Mouse (Mus musculus): ENCODE measurements around the gene Lhfpl2.

Gene Lhfpl2

GRCm38 (mm10) chr13:94140446-94140845 is 82.8 kb downstream of the Lhfpl2 start:
- DNase-seq (ENCODE audit: low read depth, low spot score) = no peak

GRCm38 (mm10) chr13:94143063-94143652 is 85.6 kb downstream of the Lhfpl2 start:
- DNase-seq (ENCODE audit: low read depth, low spot score) = no peak

- no peak for DNase-seq (ENCODE audit: low read depth, low spot score)
Observed at GRCm38 (mm10) chr13:94144451-94144850, 86.9 kb downstream of the Lhfpl2 start.

- DNase-seq (ENCODE audit: low read depth, low spot score) = no peak
Observed at GRCm38 (mm10) chr13:94147257-94147656, 89.7 kb downstream of the Lhfpl2 start.

GRCm38 (mm10) chr13:94149006-94149405 is 91.4 kb downstream of the Lhfpl2 start:
- no peak for DNase-seq (ENCODE audit: low read depth, low spot score)

- no peak for DNase-seq (ENCODE audit: low read depth, low spot score)
Observed at GRCm38 (mm10) chr13:94149781-94150180, 92.2 kb downstream of the Lhfpl2 start.

GRCm38 (mm10) chr13:94151308-94151707 is 93.7 kb downstream of the Lhfpl2 start:
- no peak for DNase-seq (ENCODE audit: low read depth, low spot score)

GRCm38 (mm10) chr13:94152836-94153235 is 95.2 kb downstream of the Lhfpl2 start:
- DNase-seq (ENCODE audit: low read depth, low spot score) = no peak

- no peak for DNase-seq (ENCODE audit: low read depth, low spot score)
Observed at GRCm38 (mm10) chr13:94153658-94154057, 96.1 kb downstream of the Lhfpl2 start.

GRCm38 (mm10) chr13:94154512-94155296 is 97.1 kb downstream of the Lhfpl2 start:
- no peak for DNase-seq (ENCODE audit: low read depth, low spot score)

GRCm38 (mm10) chr13:94155657-94156429 is 98.2 kb downstream of the Lhfpl2 start:
- no peak for DNase-seq (ENCODE audit: low read depth, low spot score)

- DNase-seq (ENCODE audit: low read depth, low spot score) = no peak
Observed at GRCm38 (mm10) chr13:94158864-94159477, 101.4 kb downstream of the Lhfpl2 start.

GRCm38 (mm10) chr13:94159478-94160220 is 102.1 kb downstream of the Lhfpl2 start:
- no peak for DNase-seq (ENCODE audit: low read depth, low spot score)

- DNase-seq (ENCODE audit: low read depth, low spot score) = no peak
Observed at GRCm38 (mm10) chr13:94164501-94164900, 106.9 kb downstream of the Lhfpl2 start.

GRCm38 (mm10) chr13:94168319-94168718 is 110.7 kb downstream of the Lhfpl2 start:
- DNase-seq (ENCODE audit: low read depth, low spot score) = no peak

- DNase-seq (ENCODE audit: low read depth, low spot score) = no peak
Observed at GRCm38 (mm10) chr13:94169325-94169916, 111.8 kb downstream of the Lhfpl2 start.

GRCm38 (mm10) chr13:94171612-94172011 is 114.0 kb downstream of the Lhfpl2 start:
- DNase-seq (ENCODE audit: low read depth, low spot score) = no peak

GRCm38 (mm10) chr13:94172533-94173310 is 115.1 kb downstream of the Lhfpl2 start:
- no peak for DNase-seq (ENCODE audit: low read depth, low spot score)

- no peak for DNase-seq (ENCODE audit: low read depth, low spot score)
Observed at GRCm38 (mm10) chr13:94173633-94174576, 116.3 kb downstream of the Lhfpl2 start.

All from retina, adult 2 months (tissue).